Mouse (Mus musculus) kidney, postnatal 0 days (tissue): ENCODE results near the gene Vasp. TPM values are rescaled to one million over a fixed set of nuclear protein-coding genes. Genes with fewer than 3 reads are reported as not detected.

Source experiments
- ATAC-seq: fragments of 200-750 bp; cut with Nextera tagmentation; replicated peaks from 2 replicates; pipeline ENCODE4 v1.8.0; 2017; ENCODE audit warnings: low read depth, moderate number of reproducible peaks, moderate TSS enrichment, moderate library complexity; ENCODE audit not compliant: low FRiP score
- DNase-seq: peaks from one replicate; pipeline ENCODE4 v3.0.0-alpha.2; 2016; ENCODE audit warnings: low spot score
- H3K27ac ChIP-seq: fragments of 300-500 bp; sonication (generic); 2 replicates; pipeline ENCODE4 v1.5.1; 2014; ENCODE audit warnings: mild to moderate bottlenecking
- H3K27me3 ChIP-seq: fragments of 300-500 bp; sonication (generic); 2 replicates; pipeline ENCODE4 v1.6.1; 2014; ENCODE audit warnings: low read length, mixed read lengths; ENCODE audit not compliant: insufficient read depth
- H3K36me3 ChIP-seq: fragments of 300-500 bp; sonication (generic); 2 replicates; pipeline ENCODE4 v1.6.1; 2014; ENCODE audit warnings: low read length, mixed read lengths; ENCODE audit not compliant: insufficient read depth
- H3K4me1 ChIP-seq: fragments of 300-500 bp; sonication (generic); replicated peaks from 2 replicates; pipeline ENCODE4 v1.6.1; 2014; ENCODE audit warnings: antibody characterized with exemption, low read length, mixed read lengths; ENCODE audit not compliant: insufficient read depth
- H3K4me2 ChIP-seq: fragments of 300-500 bp; sonication (generic); 2 replicates; pipeline ENCODE4 v1.6.1; 2014; ENCODE audit warnings: mild to moderate bottlenecking, low read length, moderate library complexity, mixed read lengths
- H3K4me3 ChIP-seq: fragments of 300-500 bp; sonication (generic); replicated peaks from 2 replicates; pipeline ENCODE4 v1.5.1; 2014; ENCODE audit warnings: low read depth, low read length
- H3K9ac ChIP-seq: fragments of 300-500 bp; sonication (generic); 2 replicates; pipeline ENCODE4 v1.6.1; 2014; ENCODE audit warnings: low read depth, low read length
- H3K9me3 ChIP-seq: fragments of 300-500 bp; sonication (generic); replicated peaks from 2 replicates; pipeline ENCODE4 v1.6.1; 2016; ENCODE audit warnings: low read length, inconsistent platforms, mixed read lengths
- CTCF ChIP-seq: IDR thresholded peaks from 2 replicates; pipeline ENCODE4 v1.5.1; 2016; ENCODE audit warnings: antibody characterized with exemption, low read depth, mild to moderate bottlenecking, moderate library complexity
- WGBS: fragments of 180-500 bp; shearing (Covaris S2); extraction: QIAGEN DNeasy Blood & Tissue Kit; methylation state at CpG from one replicate; pipeline ENCODE4 v1.1.7; 2014; 5-methylcytosine and 5-hydroxymethylcytosine counted together
- polyA plus RNA-seq: library from polyadenylated mRNA; unstranded; fragments of >200 nt; fragmentation: Nextera tagmentation; extraction: Ambion mirVana; gene quantifications from 2 replicates; pipeline ENCODE4 v1.2.1, GENCODE M21; 2015

Vasp gene
- polyA plus RNA-seq, 1 experiment from 2014 or later, result 89.4 TPM

DNA sequence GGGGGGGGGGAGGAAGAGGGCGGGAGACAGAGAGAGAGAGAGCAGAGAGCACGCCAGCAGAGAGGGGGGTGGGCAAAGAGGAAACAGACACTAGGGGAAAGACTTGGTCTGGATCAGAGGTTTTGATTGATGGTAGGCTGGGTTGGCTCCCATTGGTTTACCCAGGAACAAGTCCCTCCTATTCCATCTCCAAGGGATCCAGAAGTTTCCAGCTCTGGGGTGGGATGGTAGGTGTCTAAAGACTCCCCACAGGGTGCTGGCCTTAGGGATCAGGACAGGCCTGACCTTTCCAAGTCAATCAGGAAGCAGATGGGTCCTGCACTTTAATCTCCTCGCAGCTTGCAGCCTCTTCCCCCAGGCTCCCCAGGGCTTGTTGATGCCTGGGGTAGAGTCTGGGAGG is 53.7 kb downstream of the Vasp start:
- Histone ChIP-seq H3K9me3 (no peaks in the 10 kb centered on the region), H3K27me3 (no peaks in the 10 kb centered on the region), H3K36me3 (no peaks in the 10 kb centered on the region), H3K4me2 (no peak overlapping the region), H3K4me1 (0 out of 2 replicates have a peak, but pooled peaks cover 6% of the 10 kb centered on the region), H3K9ac (no peak overlapping the region), H3K4me3 (no peak overlapping the region), H3K27ac (no peak overlapping the region)
- no peak for TF ChIP-seq CTCF
- no peak for ATAC-seq
- peak; percentile 42 for DNase-seq
- WGBS, result 11% methylated on average over 2 of the region's 3 CpGs

DNA sequence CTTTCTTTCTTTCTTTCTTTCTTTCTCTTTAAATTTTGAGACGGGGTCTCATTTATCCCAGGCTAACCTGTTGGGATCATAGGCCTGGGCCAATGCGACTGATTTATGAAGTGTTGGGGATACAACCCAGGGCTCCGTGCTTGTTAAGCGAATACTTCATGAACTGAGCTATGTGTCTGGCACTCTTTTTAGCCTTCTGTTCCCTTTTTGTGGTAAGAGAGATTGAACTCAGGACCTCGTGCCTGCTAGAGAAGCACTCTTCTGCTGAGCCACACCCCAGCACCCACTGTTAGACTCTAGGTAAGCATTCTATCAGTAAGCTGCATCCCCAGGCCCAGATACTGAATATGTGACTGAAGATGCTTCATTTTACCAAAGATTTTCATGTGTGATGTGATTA is 54.1 kb downstream of the Vasp start:
- ATAC-seq (no peak), DNase-seq (no peak)
- Histone ChIP-seq H3K4me1 (0 out of 2 replicates have a peak, but pooled peaks cover 6% of the 10 kb centered on the region), H3K27me3 (no peaks in the 10 kb centered on the region), H3K4me2 (no peak overlapping the region), H3K9ac (no peak overlapping the region), H3K4me3 (no peak overlapping the region), H3K9me3 (no peaks in the 10 kb centered on the region), H3K27ac (no peak overlapping the region), H3K36me3 (no peaks in the 10 kb centered on the region)
- no peak for TF ChIP-seq CTCF
- WGBS, result 56% methylated on average over 5 of the region's 5 CpGs

DNA sequence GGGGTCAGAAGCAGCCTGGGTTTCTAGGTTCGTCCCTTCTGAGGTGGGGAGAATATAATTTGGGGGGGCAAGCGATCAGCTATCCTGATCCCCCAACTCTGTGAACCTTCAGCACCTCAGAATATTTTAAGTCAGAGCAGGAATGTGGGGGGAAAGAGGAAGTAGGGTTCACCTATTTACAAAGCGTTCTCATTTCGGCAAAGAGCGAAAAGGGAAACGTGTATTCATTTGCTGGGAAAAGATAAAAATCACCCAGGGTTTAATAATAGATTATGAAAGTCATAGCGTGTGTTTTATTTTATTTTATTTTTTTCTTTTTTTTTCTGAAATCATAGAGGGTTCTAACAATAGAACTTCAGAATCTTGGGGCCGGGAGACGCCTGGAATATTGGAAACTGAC is 56.7 kb downstream of the Vasp start:
- WGBS, result 49% methylated on average over 9 of the region's 9 CpGs
- H3K9me3 ChIP-seq, result no peaks in the 10 kb centered on the region
- peak overlapping the region; percentile 15; the same call in 1 of the 2 replicates for H3K4me2 ChIP-seq
- no peaks in the 10 kb centered on the region for H3K36me3 ChIP-seq
- H3K4me3 ChIP-seq, result no peak overlapping the region
- no peaks in the 10 kb centered on the region for H3K27me3 ChIP-seq
- DNase-seq (no peak), ATAC-seq (no peak)
- no peak overlapping the region for H3K27ac ChIP-seq
- H3K9ac ChIP-seq, result no peak overlapping the region
- peaks cover 17% of the 10 kb centered on the region; the same call in 1 of the 2 replicates for H3K4me1 ChIP-seq
- TF ChIP-seq CTCF, result no peak

DNA sequence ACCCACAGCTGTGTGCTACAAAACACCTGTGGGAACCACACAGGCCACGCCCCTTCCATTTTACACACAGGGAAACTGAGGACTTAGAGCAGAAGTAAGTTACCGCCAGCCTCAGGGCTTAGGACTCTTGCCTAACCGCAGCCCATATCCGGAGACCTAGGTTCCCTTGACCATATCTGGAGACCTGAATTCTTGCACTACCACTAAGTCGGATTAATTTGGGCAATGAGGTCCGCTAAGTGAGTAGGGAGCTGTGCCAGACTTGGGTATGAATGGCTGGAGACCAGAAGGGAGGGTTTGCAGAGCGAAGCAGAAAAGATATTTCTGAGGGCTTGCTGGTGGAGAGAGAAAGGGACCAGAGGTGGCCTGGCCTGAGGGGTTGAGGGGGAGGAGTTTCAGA is 57.2 kb downstream of the Vasp start:
- no peaks in the 10 kb centered on the region for H3K36me3 ChIP-seq
- ATAC-seq, result no peak
- H3K9ac ChIP-seq, result no peak overlapping the region
- peak overlapping the region; percentile 15; the same call in 1 of the 2 replicates for H3K4me2 ChIP-seq
- 69% methylated on average over 7 of the region's 7 CpGs for WGBS
- DNase-seq, result no peak
- H3K4me1 ChIP-seq, result peaks cover 17% of the 10 kb centered on the region; the same call in 1 of the 2 replicates
- H3K27ac ChIP-seq, result no peak overlapping the region
- H3K4me3 ChIP-seq, result no peak overlapping the region
- H3K9me3 ChIP-seq, result no peaks in the 10 kb centered on the region
- H3K27me3 ChIP-seq, result no peaks in the 10 kb centered on the region
- TF ChIP-seq CTCF, result no peak

DNA sequence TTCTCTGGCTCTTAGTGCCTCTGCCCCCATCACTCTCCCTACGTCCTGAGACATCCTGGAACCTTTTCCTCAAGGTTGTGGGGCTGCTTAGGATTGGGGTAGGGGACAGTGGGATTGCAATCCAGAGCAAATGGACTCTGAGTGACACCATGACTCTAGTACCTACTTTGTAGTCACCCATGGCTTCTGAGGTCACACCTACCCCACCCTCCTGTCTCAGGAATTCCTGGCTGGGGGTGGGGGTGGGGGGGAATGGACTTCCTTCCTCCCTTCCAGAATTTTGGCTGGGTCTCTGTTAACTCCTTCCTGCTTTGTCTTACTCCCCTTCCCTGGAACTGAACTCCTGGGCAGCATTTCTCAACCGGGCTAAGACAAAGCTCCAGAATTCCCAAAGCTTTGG is 58.2 kb downstream of the Vasp start:
- Histone ChIP-seq H3K4me1 (peaks cover 17% of the 10 kb centered on the region; the same call in 1 of the 2 replicates), H3K27ac (no peak overlapping the region), H3K36me3 (no peaks in the 10 kb centered on the region), H3K4me2 (peak overlapping the region; percentile 79), H3K27me3 (no peaks in the 10 kb centered on the region), H3K9ac (no peak overlapping the region), H3K9me3 (no peaks in the 10 kb centered on the region), H3K4me3 (no peak overlapping the region)
- ATAC-seq (no peak), DNase-seq (no peak)
- WGBS, result 60% methylated on average over 2 of the region's 2 CpGs
- no peak for TF ChIP-seq CTCF

DNA sequence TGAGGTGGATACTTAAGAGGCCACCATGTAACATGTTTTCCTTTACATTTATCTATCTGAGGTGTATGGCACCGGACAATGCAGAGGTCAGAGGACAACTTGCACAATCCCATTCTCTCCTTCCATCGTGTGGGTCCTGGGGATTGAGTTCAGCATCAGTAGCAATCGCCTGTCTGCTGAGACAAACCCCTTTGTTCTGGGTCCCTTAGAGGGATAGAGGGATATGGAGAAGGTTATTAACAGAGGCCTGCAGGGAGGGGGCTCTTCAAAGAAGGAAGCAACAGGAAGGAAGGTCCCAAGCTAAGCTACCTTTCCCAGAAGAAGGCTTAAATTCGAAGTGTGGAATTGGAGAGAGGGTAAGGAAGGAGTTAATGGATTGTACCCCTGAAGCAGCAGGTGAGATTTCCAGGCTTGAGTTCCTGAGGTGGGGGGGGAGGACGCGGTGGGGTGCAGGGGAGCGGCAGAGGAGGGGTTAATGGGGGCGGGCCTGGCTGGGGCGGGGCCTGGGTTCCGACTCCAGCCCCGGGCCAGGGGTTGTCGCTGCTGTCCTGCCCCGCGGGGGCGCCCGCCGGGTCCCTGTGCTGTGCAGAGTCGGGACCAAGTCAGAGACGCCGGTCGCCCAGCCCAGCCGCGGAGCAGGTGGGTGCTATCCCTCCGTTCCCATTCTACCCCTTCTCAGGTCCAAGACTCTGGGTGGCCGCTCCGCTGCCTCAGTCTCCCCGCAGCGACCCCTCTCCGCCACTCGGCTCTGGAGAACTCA is 59.4 kb downstream of the Vasp start, which contains the start of gene Gpr4:
Gene Gpr4, plus strand, starts transcription at position 543 of the 760 bp plus-strand sequence.
- peaks cover 17% of the 10 kb centered on the region; the same call in 1 of the 2 replicates for H3K4me1 ChIP-seq
- peak; percentile 25; the same call in 1 of the 2 replicates for TF ChIP-seq CTCF
- H3K4me3 ChIP-seq, result peak within 1 kb of the TSS; percentile 54
- H3K27ac ChIP-seq, result 0 out of 2 replicates have a peak within 1 kb of the TSS, but pooled peaks have one; percentile 36
- DNase-seq (peak; percentile 72), ATAC-seq (peak; percentile 79)
- H3K36me3 ChIP-seq, result no peaks in the 10 kb centered on the region
- WGBS, result 1% methylated on average over 27 of the region's 30 CpGs
- no peaks in the 10 kb centered on the region for H3K27me3 ChIP-seq
- peak within 1 kb of the TSS; percentile 79 for H3K4me2 ChIP-seq
- no peaks in the 10 kb centered on the region for H3K9me3 ChIP-seq
- H3K9ac ChIP-seq, result peak within 1 kb of the TSS; percentile 56
